Mouse (Mus musculus): ENCODE measurements around the gene Cdc42. TPM values are rescaled to one million over a fixed set of nuclear protein-coding genes. Genes with fewer than 3 reads are reported as not detected.

The Cdc42 gene
- 337 TPM for total RNA-seq (2023)

DNA sequence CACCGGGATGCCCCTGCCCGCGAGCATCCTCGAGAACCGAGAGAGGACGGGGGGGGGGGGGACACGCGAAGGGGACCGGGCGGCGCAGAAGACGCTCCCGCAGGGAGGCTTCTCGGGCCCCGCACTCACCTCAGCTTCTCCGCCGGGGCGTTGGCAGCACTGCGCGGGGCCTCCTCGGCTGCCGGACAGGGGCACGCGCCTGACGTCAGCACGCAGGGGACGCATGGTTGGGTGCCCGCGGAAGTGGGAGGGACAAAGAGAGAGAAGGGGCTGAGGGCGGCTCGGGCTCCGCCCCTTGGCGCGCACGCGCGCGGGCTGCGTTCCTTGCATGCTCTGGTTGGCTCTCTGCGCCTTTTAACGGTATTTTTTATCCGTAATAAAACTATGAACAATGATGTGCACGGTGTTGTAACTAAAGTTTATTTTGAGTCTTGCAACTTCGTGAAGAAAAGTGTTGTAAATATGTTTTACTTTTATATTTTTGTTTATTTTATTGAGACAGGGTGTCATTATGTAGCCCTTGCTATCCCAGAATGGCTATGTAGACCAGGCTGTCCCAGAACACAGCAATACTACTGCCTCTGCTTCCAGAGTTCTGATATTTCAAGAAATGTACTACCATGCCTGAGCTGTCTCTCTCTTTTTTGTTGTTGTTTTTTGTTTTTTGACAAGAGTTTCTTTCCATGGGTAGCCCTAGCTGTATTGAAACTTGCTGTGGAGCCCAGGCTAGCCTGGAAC is at the start of gene Cdc42:
TSS of gene Cdc42 (minus strand) at position 204 of the 738 bp plus-strand sequence.

DNA sequence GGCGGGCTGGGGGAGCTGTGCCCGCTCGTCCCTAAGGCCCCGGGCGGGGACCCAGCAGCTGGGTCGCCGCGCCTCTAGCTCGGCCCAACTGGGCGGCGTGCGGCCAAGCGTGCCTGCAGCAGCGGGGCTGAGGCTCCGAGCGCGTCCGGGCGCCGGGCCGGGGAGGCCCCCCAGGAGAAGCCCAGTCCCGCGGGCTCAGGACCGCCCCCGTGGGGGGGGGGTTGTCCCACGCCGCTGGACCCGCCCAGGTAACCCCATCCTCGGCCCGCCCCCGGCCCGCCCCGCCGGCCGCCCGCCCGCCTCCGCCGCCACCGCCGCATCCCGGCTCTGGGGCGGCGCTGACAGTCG is 80.4 kb downstream of the Cdc42 start, which contains the start of gene Wnt4:
TSS of gene Wnt4 (plus strand) at position 324 of the 348 bp plus-strand sequence.

Other genes starting within 250 kb of the Cdc42 start
- not detected for gene Wnt4, start 80.2 kb downstream of the Cdc42 start, total RNA-seq (2023)
- not detected for gene Cela3a, start 52.1 kb upstream of the Cdc42 start, total RNA-seq (2023)
- 5.8 TPM for gene Cela3b, start 72.8 kb upstream of the Cdc42 start, total RNA-seq (2023)
- gene 1700013G24Rik, start 95.6 kb upstream of the Cdc42 start, total RNA-seq (2023) = not detected
- gene Hspg2, start 111.0 kb upstream of the Cdc42 start, total RNA-seq (2023) = 0.28 TPM
- gene Ldlrad2, start 216.8 kb upstream of the Cdc42 start, total RNA-seq (2023) = not detected
- 216 TPM for gene Usp48, start 236.0 kb upstream of the Cdc42 start, total RNA-seq (2023)